Mouse (Mus musculus) CH12.LX (cell line): ENCODE data around the gene Aup1. TPM values are rescaled to one million over a fixed set of nuclear protein-coding genes. Genes with fewer than 3 reads are reported as not detected.

ENCODE experiments used
- DNase-seq: peaks from one replicate; pipeline ENCODE4 v3.0.0-alpha.2; 2013; ENCODE audit errors: extremely low read depth
- H3K27ac ChIP-seq: 2 replicates; pipeline ENCODE4 v1.5.1; 2012; ENCODE audit warnings: low read depth, mild to moderate bottlenecking, control low read depth, moderate library complexity; ENCODE audit not compliant: insufficient read depth
- H3K27me3 ChIP-seq: replicated peaks from 2 replicates; pipeline ENCODE3; 2012; ENCODE audit warnings: inconsistent platforms
- H3K36me3 ChIP-seq, 2 experiments: replicated peaks in 1 of 2; 2 replicates each; pipeline versions ENCODE3 to v1.6.1; 2012; ENCODE audit warnings: inconsistent platforms in 1 of 2, low read length in 1 of 2, mild to moderate bottlenecking in 1 of 2, mixed read lengths in 1 of 2, moderate library complexity in 1 of 2; ENCODE audit not compliant: control insufficient read depth in 1 of 2, insufficient read depth in 1 of 2
- H3K4me1 ChIP-seq, 2 experiments: 2 replicates each; pipeline ENCODE4 v1.6.1; 2012; ENCODE audit warnings: inconsistent platforms in 1 of 2, moderate library complexity in 1 of 2; ENCODE audit not compliant: insufficient read depth in 2 of 2, control insufficient read depth in 1 of 2
- H3K4me2 ChIP-seq: 2 replicates; pipeline ENCODE4 v1.6.1; 2012; ENCODE audit warnings: low read depth, mild to moderate bottlenecking, control low read depth; ENCODE audit not compliant: poor library complexity, insufficient read depth, severe bottlenecking
- H3K4me3 ChIP-seq, 3 experiments: fragments of 150-350 bp in 1 of 3; sonication (generic) in 1 of 3; replicated peaks in 1 of 3; 2 replicates each; pipeline versions ENCODE3 to v1.5.1; 2011 to 2012; ENCODE audit warnings: low read depth in 2 of 3, low read length in 2 of 3, mild to moderate bottlenecking in 2 of 3, moderate library complexity in 2 of 3, control low read depth in 1 of 3, improper control_type of control experiment in 1 of 3, inconsistent platforms in 1 of 3, mixed read lengths in 1 of 3; ENCODE audit not compliant: poor library complexity in 1 of 3
- H3K79me2 ChIP-seq: replicated peaks from 2 replicates; pipeline ENCODE4 v1.6.1; 2012; ENCODE audit warnings: mild to moderate bottlenecking, moderate library complexity; ENCODE audit not compliant: control insufficient read depth, poor library complexity, insufficient read depth, severe bottlenecking; ENCODE audit errors: extremely low read depth
- H3K9ac ChIP-seq: 2 replicates; pipeline ENCODE4 v1.6.1; 2012; ENCODE audit warnings: low read depth, mild to moderate bottlenecking, control low read depth, moderate library complexity; ENCODE audit not compliant: insufficient read depth
- H3K9me3 ChIP-seq: replicated peaks from 2 replicates; pipeline ENCODE3; 2012; ENCODE audit warnings: low read length, inconsistent platforms, mixed read lengths
- CHD1 ChIP-seq: IDR thresholded peaks from 2 replicates; pipeline ENCODE4 v1.6.1; 2012; ENCODE audit warnings: low read depth, low read length, improper control_type of control experiment, inconsistent platforms
- CHD2 ChIP-seq: IDR thresholded peaks from 2 replicates; pipeline ENCODE4 v1.6.1; 2011; ENCODE audit warnings: low read length, improper control_type of control experiment
- E2F4 ChIP-seq: IDR thresholded peaks from 2 replicates; pipeline ENCODE4 v1.6.1; 2011; ENCODE audit warnings: low read depth, low read length, improper control_type of control experiment; ENCODE audit not compliant: insufficient replicate concordance
- ETS1 ChIP-seq: conservative IDR thresholded peaks from 2 replicates; pipeline ENCODE4 v1.6.1; 2012; ENCODE audit warnings: low read depth, mild to moderate bottlenecking, inconsistent platforms, low read length, improper control_type of control experiment, moderate library complexity
- GABPA ChIP-seq: IDR thresholded peaks from 2 replicates; pipeline ENCODE4 v1.6.1; 2012; ENCODE audit warnings: low read depth, low read length, improper control_type of control experiment, inconsistent platforms; ENCODE audit not compliant: insufficient replicate concordance
- HCFC1 ChIP-seq: IDR thresholded peaks from 2 replicates; pipeline ENCODE4 v1.6.1; 2012; ENCODE audit warnings: low read depth, mild to moderate bottlenecking, inconsistent platforms, low read length, improper control_type of control experiment
- JUN ChIP-seq: IDR thresholded peaks from 2 replicates; pipeline ENCODE4 v1.6.1; 2011; ENCODE audit warnings: low read depth, mild to moderate bottlenecking, low read length, improper control_type of control experiment, moderate library complexity; ENCODE audit not compliant: insufficient read depth
- JUND ChIP-seq: conservative IDR thresholded peaks from 2 replicates; pipeline ENCODE4 v1.6.1; 2011; ENCODE audit warnings: low read depth, low read length, improper control_type of control experiment
- MXI1 ChIP-seq: IDR thresholded peaks from 2 replicates; pipeline ENCODE4 v1.6.1; 2011; ENCODE audit warnings: mild to moderate bottlenecking, low read depth, low read length, improper control_type of control experiment
- NELFE ChIP-seq: IDR thresholded peaks from 2 replicates; pipeline ENCODE4 v1.6.1; 2011; ENCODE audit warnings: low read depth, low read length, improper control_type of control experiment
- POLR2A ChIP-seq: IDR thresholded peaks from 2 replicates; pipeline ENCODE4 v1.6.1; 2011; ENCODE audit warnings: low read depth, mild to moderate bottlenecking, improper control_type of control experiment, low read length
- RAD21 ChIP-seq: IDR thresholded peaks from 2 replicates; pipeline ENCODE4 v1.6.1; 2011; ENCODE audit warnings: low read depth, mild to moderate bottlenecking, low read length, improper control_type of control experiment, moderate library complexity
- SIN3A ChIP-seq: IDR thresholded peaks from 2 replicates; pipeline ENCODE4 v1.6.1; 2012; ENCODE audit warnings: low read length, improper control_type of control experiment, inconsistent platforms
- SMC3 ChIP-seq: IDR thresholded peaks from 2 replicates; pipeline ENCODE4 v1.6.1; 2011; ENCODE audit warnings: low read depth, low read length, improper control_type of control experiment
- TCF12 ChIP-seq: IDR thresholded peaks from 2 replicates; pipeline ENCODE4 v1.6.1; 2014; ENCODE audit warnings: low read depth, mild to moderate bottlenecking, inconsistent platforms, low read length, improper control_type of control experiment
- USF2 ChIP-seq: conservative IDR thresholded peaks from 2 replicates; pipeline ENCODE4 v1.6.1; 2011; ENCODE audit warnings: low read depth, low read length, improper control_type of control experiment
- ZMIZ1 ChIP-seq: IDR thresholded peaks from 2 replicates; pipeline ENCODE4 v1.6.1; 2012; ENCODE audit warnings: low read depth, mild to moderate bottlenecking, inconsistent platforms, low read length, improper control_type of control experiment
- dilution Hi-C: fragments of 300-500 bp; cut with MboI; formaldehyde crosslinking; loops from 2 replicates; pipeline ENCODE4 v1.14.3; 2020; ENCODE audit warnings: low sequenced_read_pairs; ENCODE audit not compliant: extremely low pct_unique_long_range_greater_than_20kb, extremely low pct_ligation_motif_present
- in situ Hi-C: fragments of 300-500 bp; cut with MboI; formaldehyde crosslinking; loops from 3 replicates; pipeline ENCODE4 v1.14.3; 2019; ENCODE audit warnings: low sequenced_read_pairs, low pct_ligation_motif_present, low pct_unique_long_range_greater_than_20kb, mixed read lengths
- polyA plus RNA-seq: library from polyadenylated mRNA; unstranded; fragments of >175 nt; gene quantifications from 2 replicates; pipeline ENCODE4 v1.2.1, GENCODE M21; 2012; ENCODE audit warnings: low read depth; ENCODE audit not compliant: insufficient read length
- total RNA-seq, 2 experiments: library from RNA; depleted of rRNA; stranded (reverse); fragments of 300-350 nt in 1 of 2; fragments of >200 nt in 1 of 2; gene quantifications; 2 replicates each; pipeline ENCODE4 v1.2.3; 2012 to 2014

Gene Aup1
- total and polyA plus RNA-seq, 3 experiments: 119 to 324 (median 240) TPM

DNA sequence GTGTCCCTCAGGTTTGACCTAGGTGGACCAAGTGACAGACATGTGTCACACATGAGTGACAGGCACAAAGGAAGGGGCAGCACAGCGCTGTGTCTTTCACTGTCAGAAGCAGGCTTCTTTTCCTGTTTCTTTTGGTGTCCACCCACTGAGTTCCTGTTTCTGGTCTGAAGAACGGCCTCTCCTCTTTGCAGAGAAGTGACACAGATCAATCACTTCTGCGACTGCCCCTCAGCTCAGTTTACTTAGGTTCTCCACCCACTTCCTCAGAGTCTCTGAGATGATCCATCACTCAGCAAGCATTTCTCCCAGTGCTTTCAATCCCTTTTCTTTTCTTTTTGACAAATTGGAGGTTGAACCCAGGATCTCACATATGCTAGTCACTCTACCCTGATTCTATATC lies 45.7 kb upstream of the Aup1 start:
- no peak overlapping the region for H3K9ac ChIP-seq
- H3K36me3 ChIP-seq: no peaks in the 10 kb centered on the region
- TF ChIP-seq SIN3A (no peak), E2F4 (no peak), MXI1 (no peak), SMC3 (no peak), CHD2 (no peak), NELFE (no peak), CHD1 (no peak), RAD21 (no peak), USF2 (no peak), ETS1 (no peak)
- TF ChIP-seq, all 38 proteins: peak for 0
- no peak overlapping the region for H3K4me2 ChIP-seq
- no peak overlapping the region for H3K4me3 ChIP-seq
- in situ Hi-C loops: loop anchor here (5.0 kb wide), 1 partner anchor 34 kb away; no protein-coding TSS in a partner anchor
- H3K79me2 ChIP-seq: no peaks in the 10 kb centered on the region; the same call in 1 of the 2 replicates
- no peaks in the 10 kb centered on the region for H3K9me3 ChIP-seq
- no peak for DNase-seq
- no peak overlapping the region for H3K27ac ChIP-seq
- dilution Hi-C loops: no loop called here
- H3K4me1 ChIP-seq: peaks cover 12 to 68% of the 10 kb centered on the region in 2 experiments
- no peaks in the 10 kb centered on the region for H3K27me3 ChIP-seq

- H3K9ac ChIP-seq: no peak overlapping the region
- no peak overlapping the region for H3K27ac ChIP-seq
- no peaks in the 10 kb centered on the region for H3K9me3 ChIP-seq
- no peaks in the 10 kb centered on the region for H3K36me3 ChIP-seq
- no peaks in the 10 kb centered on the region for H3K79me2 ChIP-seq
- in situ Hi-C loops (no loop called here), dilution Hi-C loops (no loop called here)
- no peak for DNase-seq
- TF ChIP-seq SIN3A (no peak), JUN (no peak), GABPA (no peak), JUND (no peak), TCF12 (no peak), RAD21 (no peak), ZMIZ1 (no peak), HCFC1 (no peak), MXI1 (no peak), CHD2 (no peak), POLR2A (no peak)
- no peak overlapping the region for H3K4me3 ChIP-seq
- no peak overlapping the region for H3K4me2 ChIP-seq
- H3K27me3 ChIP-seq: no peaks in the 10 kb centered on the region
- H3K4me1 ChIP-seq: peaks cover 11 to 78% of the 10 kb centered on the region in 2 experiments
These were observed 44.3 kb upstream of the Aup1 start for GRCm38 (mm10) chr6:83010010-83010409.
